Mouse (Mus musculus) CH12.LX (cell line): ENCODE measurements around the gene Ano1. TPM values are rescaled to one million over a fixed set of nuclear protein-coding genes. Genes with fewer than 3 reads are reported as not detected.

ENCODE experiments used
- DNase-seq: peaks from one replicate; pipeline ENCODE4 v3.0.0-alpha.2; 2013; ENCODE audit errors: extremely low read depth
- H3K27ac ChIP-seq: 2 replicates; pipeline ENCODE4 v1.5.1; 2012; ENCODE audit warnings: low read depth, mild to moderate bottlenecking, control low read depth, moderate library complexity; ENCODE audit not compliant: insufficient read depth
- H3K27me3 ChIP-seq: replicated peaks from 2 replicates; pipeline ENCODE3; 2012; ENCODE audit warnings: inconsistent platforms
- H3K36me3 ChIP-seq, 2 experiments: replicated peaks in 1 of 2; 2 replicates each; pipeline versions ENCODE3 to v1.6.1; 2012; ENCODE audit warnings: inconsistent platforms in 1 of 2, low read length in 1 of 2, mild to moderate bottlenecking in 1 of 2, mixed read lengths in 1 of 2, moderate library complexity in 1 of 2; ENCODE audit not compliant: control insufficient read depth in 1 of 2, insufficient read depth in 1 of 2
- H3K4me1 ChIP-seq, 2 experiments: 2 replicates each; pipeline ENCODE4 v1.6.1; 2012; ENCODE audit warnings: inconsistent platforms in 1 of 2, moderate library complexity in 1 of 2; ENCODE audit not compliant: insufficient read depth in 2 of 2, control insufficient read depth in 1 of 2
- H3K4me2 ChIP-seq: 2 replicates; pipeline ENCODE4 v1.6.1; 2012; ENCODE audit warnings: low read depth, mild to moderate bottlenecking, control low read depth; ENCODE audit not compliant: poor library complexity, insufficient read depth, severe bottlenecking
- H3K4me3 ChIP-seq, 3 experiments: fragments of 150-350 bp in 1 of 3; sonication (generic) in 1 of 3; replicated peaks in 1 of 3; 2 replicates each; pipeline versions ENCODE3 to v1.5.1; 2011 to 2012; ENCODE audit warnings: low read depth in 2 of 3, low read length in 2 of 3, mild to moderate bottlenecking in 2 of 3, moderate library complexity in 2 of 3, control low read depth in 1 of 3, improper control_type of control experiment in 1 of 3, inconsistent platforms in 1 of 3, mixed read lengths in 1 of 3; ENCODE audit not compliant: poor library complexity in 1 of 3
- H3K79me2 ChIP-seq: replicated peaks from 2 replicates; pipeline ENCODE4 v1.6.1; 2012; ENCODE audit warnings: mild to moderate bottlenecking, moderate library complexity; ENCODE audit not compliant: control insufficient read depth, poor library complexity, insufficient read depth, severe bottlenecking; ENCODE audit errors: extremely low read depth
- H3K9ac ChIP-seq: 2 replicates; pipeline ENCODE4 v1.6.1; 2012; ENCODE audit warnings: low read depth, mild to moderate bottlenecking, control low read depth, moderate library complexity; ENCODE audit not compliant: insufficient read depth
- H3K9me3 ChIP-seq: replicated peaks from 2 replicates; pipeline ENCODE3; 2012; ENCODE audit warnings: low read length, inconsistent platforms, mixed read lengths
- BHLHE40 ChIP-seq: IDR thresholded peaks from 2 replicates; pipeline ENCODE4 v1.6.1; 2011; ENCODE audit warnings: mild to moderate bottlenecking, low read depth, low read length, improper control_type of control experiment
- CHD1 ChIP-seq: IDR thresholded peaks from 2 replicates; pipeline ENCODE4 v1.6.1; 2012; ENCODE audit warnings: low read depth, low read length, improper control_type of control experiment, inconsistent platforms
- CTCF ChIP-seq, 2 experiments: IDR thresholded peaks in 1 of 2; conservative IDR thresholded peaks in 1 of 2; 2 replicates each; pipeline ENCODE4 v1.5.1; 2011 to 2012; ENCODE audit warnings: low read depth in 2 of 2, low read length in 2 of 2, improper control_type of control experiment in 1 of 2, inconsistent platforms in 1 of 2, mild to moderate bottlenecking in 1 of 2, moderate library complexity in 1 of 2
- ELF1 ChIP-seq: IDR thresholded peaks from 2 replicates; pipeline ENCODE4 v1.6.1; 2014; ENCODE audit warnings: low read depth, mild to moderate bottlenecking, inconsistent platforms, low read length, improper control_type of control experiment
- HCFC1 ChIP-seq: IDR thresholded peaks from 2 replicates; pipeline ENCODE4 v1.6.1; 2012; ENCODE audit warnings: low read depth, mild to moderate bottlenecking, inconsistent platforms, low read length, improper control_type of control experiment
- JUN ChIP-seq: IDR thresholded peaks from 2 replicates; pipeline ENCODE4 v1.6.1; 2011; ENCODE audit warnings: low read depth, mild to moderate bottlenecking, low read length, improper control_type of control experiment, moderate library complexity; ENCODE audit not compliant: insufficient read depth
- JUND ChIP-seq: conservative IDR thresholded peaks from 2 replicates; pipeline ENCODE4 v1.6.1; 2011; ENCODE audit warnings: low read depth, low read length, improper control_type of control experiment
- MAFK ChIP-seq: IDR thresholded peaks from 2 replicates; pipeline ENCODE4 v1.6.1; 2011; ENCODE audit warnings: low read length, improper control_type of control experiment; ENCODE audit not compliant: insufficient replicate concordance
- MAZ ChIP-seq: IDR thresholded peaks from 2 replicates; pipeline ENCODE4 v1.6.1; 2012; ENCODE audit warnings: low read depth, mild to moderate bottlenecking, inconsistent platforms, low read length, improper control_type of control experiment, moderate library complexity
- MYC ChIP-seq: IDR thresholded peaks from 2 replicates; pipeline ENCODE4 v1.6.1; 2011; ENCODE audit warnings: low read depth, mild to moderate bottlenecking, improper control_type of control experiment, low read length
- NELFE ChIP-seq: IDR thresholded peaks from 2 replicates; pipeline ENCODE4 v1.6.1; 2011; ENCODE audit warnings: low read depth, low read length, improper control_type of control experiment
- NRF1 ChIP-seq: IDR thresholded peaks from 2 replicates; pipeline ENCODE4 v1.6.1; 2014; ENCODE audit warnings: low read depth, mild to moderate bottlenecking, inconsistent platforms, low read length, improper control_type of control experiment, moderate library complexity
- PAX5 ChIP-seq: IDR thresholded peaks from 2 replicates; pipeline ENCODE4 v1.6.1; 2012; ENCODE audit warnings: low read length, inconsistent platforms, mixed read lengths
- RAD21 ChIP-seq: IDR thresholded peaks from 2 replicates; pipeline ENCODE4 v1.6.1; 2011; ENCODE audit warnings: low read depth, mild to moderate bottlenecking, low read length, improper control_type of control experiment, moderate library complexity
- RCOR1 ChIP-seq: conservative IDR thresholded peaks from 2 replicates; pipeline ENCODE4 v1.6.1; 2012; ENCODE audit warnings: low read depth, mild to moderate bottlenecking, inconsistent platforms, low read length, improper control_type of control experiment
- SMC3 ChIP-seq: IDR thresholded peaks from 2 replicates; pipeline ENCODE4 v1.6.1; 2011; ENCODE audit warnings: low read depth, low read length, improper control_type of control experiment
- TCF12 ChIP-seq: IDR thresholded peaks from 2 replicates; pipeline ENCODE4 v1.6.1; 2014; ENCODE audit warnings: low read depth, mild to moderate bottlenecking, inconsistent platforms, low read length, improper control_type of control experiment
- USF1 ChIP-seq: IDR thresholded peaks from 2 replicates; pipeline ENCODE4 v1.6.1; 2014; ENCODE audit warnings: low read depth, mild to moderate bottlenecking, inconsistent platforms, low read length, improper control_type of control experiment
- ZMIZ1 ChIP-seq: IDR thresholded peaks from 2 replicates; pipeline ENCODE4 v1.6.1; 2012; ENCODE audit warnings: low read depth, mild to moderate bottlenecking, inconsistent platforms, low read length, improper control_type of control experiment
- ZNF384 ChIP-seq: IDR thresholded peaks from 2 replicates; pipeline ENCODE4 v1.6.1; 2012; ENCODE audit warnings: low read depth, low read length, improper control_type of control experiment, inconsistent platforms
- dilution Hi-C: fragments of 300-500 bp; cut with MboI; formaldehyde crosslinking; loops from 2 replicates; pipeline ENCODE4 v1.14.3; 2020; ENCODE audit warnings: low sequenced_read_pairs; ENCODE audit not compliant: extremely low pct_unique_long_range_greater_than_20kb, extremely low pct_ligation_motif_present
- in situ Hi-C: fragments of 300-500 bp; cut with MboI; formaldehyde crosslinking; loops from 3 replicates; pipeline ENCODE4 v1.14.3; 2019; ENCODE audit warnings: low sequenced_read_pairs, low pct_ligation_motif_present, low pct_unique_long_range_greater_than_20kb, mixed read lengths
- polyA plus RNA-seq: library from polyadenylated mRNA; unstranded; fragments of >175 nt; gene quantifications from 2 replicates; pipeline ENCODE4 v1.2.1, GENCODE M21; 2012; ENCODE audit warnings: low read depth; ENCODE audit not compliant: insufficient read length
- total RNA-seq, 2 experiments: library from RNA; depleted of rRNA; stranded (reverse); fragments of 300-350 nt in 1 of 2; fragments of >200 nt in 1 of 2; gene quantifications; 2 replicates each; pipeline ENCODE4 v1.2.3; 2012 to 2014

Gene Ano1
- total RNA-seq (2012; rRNA removed) (not detected in 2 replicates), total RNA-seq (2014; rRNA removed) (not detected in 2 replicates), polyA plus RNA-seq (not detected in 2 replicates)

DNA sequence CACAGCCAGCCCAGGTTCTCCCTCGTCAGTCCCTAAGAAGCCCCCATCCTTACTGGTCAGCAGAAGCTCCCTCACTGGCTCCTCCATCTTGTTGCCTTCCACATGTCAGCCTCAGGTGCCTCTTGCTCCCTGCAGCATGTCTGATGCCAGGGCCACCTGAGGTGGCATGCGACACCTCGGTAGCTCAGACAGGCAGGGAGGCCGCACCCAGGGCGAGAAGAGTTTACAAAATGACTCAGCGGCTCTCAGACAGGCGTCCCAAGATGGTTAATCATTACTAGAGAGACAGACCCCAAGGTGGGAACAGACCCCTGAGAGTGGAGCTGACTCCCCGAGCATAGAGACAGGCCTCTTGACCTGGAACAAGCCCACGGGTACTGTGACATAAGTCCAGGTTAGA lies at the start of gene Ano1:
Ano1 (minus strand) TSS at position 142 of the 400 bp plus-strand sequence.
- Histone ChIP-seq H3K4me1 (no peaks in the 10 kb centered on the region), H3K4me3 (no peak within 1 kb of the TSS), H3K4me2 (no peak within 1 kb of the TSS), H3K27ac (no peak within 1 kb of the TSS), H3K79me2 (no peaks in the 10 kb centered on the region), H3K36me3 (no peaks in the 10 kb centered on the region), H3K9ac (no peak within 1 kb of the TSS), H3K27me3 (peaks cover 98% of the 10 kb centered on the region), H3K9me3 (no peaks in the 10 kb centered on the region)
- in situ Hi-C loops (no loop called here), dilution Hi-C loops (no loop called here)
- no peak for DNase-seq
- TF ChIP-seq PAX5 (no peak), MAZ (no peak), CHD1 (no peak), NRF1 (no peak)

DNA sequence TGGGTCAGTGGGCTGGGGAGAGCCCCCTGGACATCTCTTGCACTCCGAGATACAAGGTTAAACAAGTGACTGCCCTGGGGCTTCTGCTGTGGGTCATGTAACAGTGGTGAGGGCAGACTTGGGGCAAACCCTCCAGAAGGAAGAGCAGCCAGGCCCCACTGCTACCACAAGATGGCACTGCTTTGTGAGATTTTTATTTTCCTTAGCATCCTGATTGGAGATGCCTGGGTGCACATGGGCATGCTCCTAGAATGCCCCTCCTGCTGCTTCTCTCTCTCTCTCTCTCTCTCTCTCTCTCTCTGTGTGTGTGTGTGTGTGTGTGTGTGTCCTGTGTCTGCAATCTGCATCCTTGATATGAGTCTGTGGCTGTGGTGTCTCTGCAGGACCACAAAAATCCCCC lies 46.7 kb upstream of the Ano1 start:
- in situ Hi-C loops (no loop called here), dilution Hi-C loops (no loop called here)
- no peaks in the 10 kb centered on the region for H3K36me3 ChIP-seq
- no peak overlapping the region for H3K9ac ChIP-seq
- H3K4me3 ChIP-seq: no peak overlapping the region
- no peaks in the 10 kb centered on the region for H3K4me1 ChIP-seq
- H3K27me3 ChIP-seq: peaks cover 90% of the 10 kb centered on the region
- H3K9me3 ChIP-seq: no peaks in the 10 kb centered on the region
- no peak overlapping the region for H3K27ac ChIP-seq
- DNase-seq: peak; percentile 5
- no peak overlapping the region for H3K4me2 ChIP-seq
- no peaks in the 10 kb centered on the region for H3K79me2 ChIP-seq
- no peak for TF ChIP-seq MYC
- TF ChIP-seq RAD21: peak; percentile 24
- peak in 1 of 2 experiments; percentile 58; a peak in 2 of 4 replicates for TF ChIP-seq CTCF (conservative IDR thresholded peaks at IDR 0.05 in 1 of 2, IDR thresholded peaks at IDR 0.05 in 1 of 2; ENCODE audit: low read depth in 2 of 2, low read length in 2 of 2)
- TF ChIP-seq SMC3: peak; percentile 51
- TF ChIP-seq, all 38 proteins: peak for 3

DNA sequence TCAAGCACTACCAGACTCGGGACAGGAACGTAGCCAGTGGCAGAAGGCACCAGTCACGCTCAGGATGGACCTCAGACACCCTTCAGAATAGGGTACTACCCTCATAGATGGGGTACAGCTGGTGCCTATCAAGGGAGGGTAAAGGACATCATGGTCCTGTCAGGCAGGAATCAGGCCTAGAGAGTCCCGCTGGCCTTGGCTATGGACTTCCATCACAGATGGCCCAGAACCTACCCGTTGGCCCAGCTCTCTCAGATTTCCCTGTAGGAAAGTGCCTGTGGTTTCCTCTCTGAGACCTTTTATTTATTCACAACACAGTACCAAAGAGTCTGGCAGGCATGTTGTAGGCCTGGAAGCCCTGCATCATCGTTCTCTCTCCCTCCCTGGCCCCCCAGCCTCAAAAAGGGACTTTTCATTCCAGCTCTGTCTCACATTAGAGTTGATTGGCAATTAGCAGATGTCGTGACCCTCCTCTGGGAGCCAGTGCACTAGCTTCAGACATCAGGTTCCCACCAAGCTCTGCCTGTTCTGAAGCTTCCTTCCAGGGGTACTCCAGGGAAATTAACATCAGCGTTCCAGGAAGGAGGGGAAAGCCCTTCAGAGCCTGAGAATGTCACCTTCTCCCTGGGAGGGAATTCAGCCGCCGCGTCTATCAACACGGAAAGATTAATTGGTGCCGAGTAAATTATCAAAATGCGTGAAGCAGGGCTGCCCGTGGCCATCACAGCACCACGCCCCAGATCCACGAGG lies 45.4 kb upstream of the Ano1 start:
- peaks cover 5% of the 10 kb centered on the region for H3K9me3 ChIP-seq
- H3K36me3 ChIP-seq: no peaks in the 10 kb centered on the region
- H3K4me3 ChIP-seq: no peak overlapping the region
- dilution Hi-C loops: no loop called here
- H3K79me2 ChIP-seq: no peaks in the 10 kb centered on the region
- H3K4me2 ChIP-seq: no peak overlapping the region
- H3K27ac ChIP-seq: no peak overlapping the region
- in situ Hi-C loops: no loop called here
- H3K9ac ChIP-seq: no peak overlapping the region
- H3K4me1 ChIP-seq: no peaks in the 10 kb centered on the region
- TF ChIP-seq USF1 (no peak), JUN (no peak), TCF12 (no peak), ELF1 (no peak), BHLHE40 (no peak), MAFK (no peak), MYC (no peak), RCOR1 (no peak), NRF1 (no peak), JUND (no peak), ZNF384 (no peak), MAZ (no peak), HCFC1 (no peak), ZMIZ1 (no peak), NELFE (no peak)
- TF ChIP-seq, all 38 proteins: peak for 0
- peaks cover 86% of the 10 kb centered on the region for H3K27me3 ChIP-seq
- no peak for DNase-seq
